Mouse (Mus musculus) inflammation-experienced regulatory T-cells, adult 16 weeks (primary cell): ENCODE results near the gene Polr3k. TPM values are rescaled to one million over a fixed set of nuclear protein-coding genes. Genes with fewer than 3 reads are reported as not detected.

Experiments used
- polyA plus RNA-seq: library from polyadenylated mRNA; unstranded; fragments of 100-300 nt; shearing (Covaris generic); gene quantifications from one replicate; pipeline ENCODE4 v1.2.1, GENCODE M21; 2017

Polr3k gene
- polyA plus RNA-seq = 39.6 TPM

DNA sequence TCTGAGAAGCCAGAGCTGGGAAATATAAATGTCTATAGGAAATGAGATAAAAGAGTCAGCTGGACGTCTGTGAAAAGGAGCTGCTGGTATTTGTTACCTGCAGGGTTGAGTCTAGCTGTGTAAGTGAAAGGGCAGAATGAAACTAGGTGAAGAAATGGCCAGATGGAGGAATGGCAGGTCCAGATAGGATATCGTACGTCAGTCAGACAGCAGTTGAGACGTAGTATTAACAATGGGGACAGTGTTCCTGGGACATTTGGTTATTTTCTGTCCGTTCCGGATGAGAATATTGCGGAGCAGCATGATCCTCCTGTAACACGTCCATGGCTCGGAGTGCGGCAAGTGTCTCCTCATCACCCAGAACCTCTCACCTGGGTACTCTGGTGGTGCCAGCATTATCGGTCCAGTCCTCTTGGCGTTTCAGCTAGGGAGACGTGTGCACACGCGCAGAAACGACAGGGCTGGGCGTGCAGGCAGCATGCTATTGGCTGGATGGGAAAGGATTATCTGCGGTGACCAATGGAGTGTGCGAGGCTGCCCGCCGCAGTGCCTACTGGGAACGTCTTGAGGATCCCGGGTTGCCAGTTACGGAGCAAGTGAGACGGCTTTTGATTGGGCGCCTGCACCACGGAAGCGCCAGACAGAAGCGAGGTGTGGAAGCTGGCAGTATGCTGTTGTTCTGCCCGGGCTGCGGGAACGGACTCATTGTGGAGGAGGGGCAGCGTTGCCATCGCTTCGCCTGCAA is at the start of gene Polr3k:
Gene Polr3k, plus strand, starts transcription at position 547 of the 745 bp plus-strand sequence.

GRCm38 (mm10) chr2:181837372-181838292 is 26.5 kb upstream of the Polr3k start, which contains the start of gene Pcmtd2:
TSS of gene Pcmtd2 (plus strand) at chr2:181837854.

Other genes starting within 250 kb of the Polr3k start
- not detected for gene Gm29797, start 207.3 kb upstream of the Polr3k start, polyA plus RNA-seq
- gene Sox18, start 192.7 kb upstream of the Polr3k start, polyA plus RNA-seq = not detected
- gene Tcea2, start 184.0 kb upstream of the Polr3k start, polyA plus RNA-seq = 26.7 TPM
- gene Rgs19, start 170.4 kb upstream of the Polr3k start, polyA plus RNA-seq = 241 TPM
- not detected for gene Lkaaear1, start 165.9 kb upstream of the Polr3k start, polyA plus RNA-seq
- gene Oprl1, start 149.3 kb upstream of the Polr3k start, polyA plus RNA-seq = 0.16 TPM
- not detected for gene Myt1, start 101.0 kb upstream of the Polr3k start, polyA plus RNA-seq
- 102 TPM for gene Pcmtd2, start 26.5 kb upstream of the Polr3k start, polyA plus RNA-seq
- 0.13 TPM for gene Gm14496, start 126.8 kb downstream of the Polr3k start, polyA plus RNA-seq